Mouse (Mus musculus) erythroblast, embryonic 14.5 days (primary cell): ENCODE measurements around the gene Tuft1. TPM values are rescaled to one million over a fixed set of nuclear protein-coding genes. Genes with fewer than 3 reads are reported as not detected.
"Not testable (repeated sequence)": the region's sequence is repeated elsewhere in the genome, so short reads cannot be mapped to it uniquely, and the experiment has no call there.

Source experiments
- H3K27me3 ChIP-seq: 2 replicates; pipeline ENCODE4 v1.6.1; 2012; ENCODE audit warnings: inconsistent platforms; ENCODE audit not compliant: control insufficient read depth
- H3K36me3 ChIP-seq: 2 replicates; pipeline ENCODE4 v1.6.1; 2012; ENCODE audit warnings: mild to moderate bottlenecking, inconsistent platforms; ENCODE audit not compliant: control insufficient read depth
- H3K4me1 ChIP-seq: 2 replicates; pipeline ENCODE4 v1.6.1; 2012; ENCODE audit warnings: inconsistent platforms; ENCODE audit not compliant: control insufficient read depth
- H3K4me3 ChIP-seq: replicated peaks from 2 replicates; pipeline ENCODE3; 2012; ENCODE audit warnings: moderate library complexity, mild to moderate bottlenecking, inconsistent platforms
- H3K9me3 ChIP-seq: 2 replicates; pipeline ENCODE4 v1.6.1; 2012; ENCODE audit warnings: low read length, inconsistent platforms, mixed read lengths; ENCODE audit not compliant: control insufficient read depth
- GATA1 ChIP-seq: IDR thresholded peaks from 2 replicates; pipeline ENCODE4 v1.6.1; 2012; ENCODE audit warnings: low read length, inconsistent platforms, mixed read lengths
- TAL1 ChIP-seq: IDR thresholded peaks from 3 replicates; pipeline ENCODE4 v1.6.1; 2012; ENCODE audit warnings: low read length, inconsistent platforms, mixed read lengths
- polyA plus RNA-seq: library from polyadenylated mRNA; stranded (reverse); fragments of >175 nt; gene quantifications from 2 replicates; pipeline ENCODE4 v1.2.3, GENCODE M21; 2012

Tuft1 gene
- polyA plus RNA-seq, 1 experiment = 0.30 TPM

DNA sequence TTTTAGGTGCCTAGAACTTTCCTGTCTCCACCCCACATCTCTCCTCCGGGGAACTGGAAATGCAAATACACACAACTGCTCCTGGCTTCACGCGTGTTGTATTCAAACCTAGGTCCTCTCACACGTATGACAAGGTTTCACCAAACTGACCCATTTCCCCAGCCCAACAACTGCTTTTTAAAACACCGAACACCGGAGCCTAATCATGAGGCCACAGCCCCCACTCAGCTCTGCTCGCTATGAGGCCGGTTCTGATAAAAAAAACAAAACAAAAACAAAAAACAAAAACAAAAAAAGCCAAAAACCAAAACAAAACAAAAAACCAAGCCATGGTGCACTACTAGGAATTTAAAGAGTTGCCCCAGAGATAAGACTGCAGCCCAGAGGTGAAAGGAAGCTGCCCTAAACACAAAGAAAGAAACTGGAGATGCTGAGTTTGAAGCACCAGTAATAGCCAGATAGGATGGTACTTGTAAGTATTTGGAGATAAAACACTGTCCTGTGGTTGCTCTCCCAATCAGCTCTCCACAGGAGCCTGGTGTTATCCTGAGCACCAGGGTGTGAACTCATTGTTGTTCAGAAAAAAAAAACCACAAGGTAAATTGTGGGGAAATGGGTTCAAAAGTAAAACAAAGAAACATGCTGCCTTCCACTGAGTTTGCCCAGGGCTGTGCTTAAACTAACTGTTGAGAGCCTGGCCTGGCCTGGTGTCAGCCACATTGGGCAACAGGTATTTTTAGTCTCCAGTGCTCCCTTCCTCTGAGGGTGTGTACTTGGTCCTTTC, 27.5 kb upstream of the Tuft1 start:
- H3K36me3 ChIP-seq, H3K27me3 ChIP-seq, H3K4me3 ChIP-seq, H3K9me3 ChIP-seq: not testable (repeated sequence)
- H3K4me1 ChIP-seq = peaks cover 57% of the 10 kb centered on the region

DNA sequence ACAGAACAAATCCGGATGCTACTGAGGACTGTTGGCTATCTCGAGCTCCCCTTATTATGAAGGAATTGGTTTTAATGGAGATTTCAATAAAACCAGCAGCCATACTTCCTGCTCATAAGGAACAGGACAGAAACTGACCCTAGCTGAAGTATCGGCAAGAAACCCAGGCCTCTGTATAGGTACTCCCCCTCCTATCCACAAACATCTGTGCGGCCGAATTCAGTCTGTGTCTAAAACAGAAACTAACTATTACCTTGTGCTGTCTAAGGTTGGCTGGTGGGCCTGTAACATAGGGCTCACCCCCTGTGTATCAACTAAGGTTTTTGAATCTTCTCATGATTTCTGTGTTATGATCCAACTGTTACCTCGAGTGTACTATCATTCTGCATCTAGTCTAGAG, 25.0 kb upstream of the Tuft1 start:
- H3K9me3 ChIP-seq = no peaks in the 10 kb centered on the region
- no peak for TF ChIP-seq GATA1
- TF ChIP-seq TAL1 = no peak
- no peaks in the 10 kb centered on the region for H3K36me3 ChIP-seq
- peaks cover 48% of the 10 kb centered on the region for H3K4me1 ChIP-seq
- no peaks in the 10 kb centered on the region for H3K27me3 ChIP-seq
- H3K4me3 ChIP-seq = no peak overlapping the region

- H3K4me3 ChIP-seq = no peak overlapping the region
- no peaks in the 10 kb centered on the region for H3K36me3 ChIP-seq
These were observed 22.1 kb upstream of the Tuft1 start for GRCm38 (mm10) chr3:94680783-94681182.

DNA sequence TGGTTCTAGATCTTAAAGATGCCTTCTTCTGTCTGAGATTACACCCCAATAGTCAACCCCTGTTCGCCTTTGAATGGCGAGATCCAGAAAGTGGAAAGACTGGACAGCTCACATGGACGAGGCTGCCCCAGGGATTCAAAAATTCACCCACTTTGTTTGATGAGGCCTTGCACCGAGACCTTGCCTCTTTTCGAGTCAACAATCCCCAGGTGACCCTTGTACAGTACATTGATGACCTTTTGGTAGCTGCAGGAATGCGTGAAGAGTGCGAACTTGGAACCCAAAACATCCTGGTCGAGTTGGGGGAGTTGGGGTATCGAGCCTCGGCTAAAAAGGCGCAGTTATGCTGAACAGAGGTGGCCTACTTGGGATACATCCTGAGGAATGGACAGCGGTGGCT, 21.4 kb upstream of the Tuft1 start:
- H3K4me3 ChIP-seq, H3K9me3 ChIP-seq, H3K36me3 ChIP-seq, H3K27me3 ChIP-seq: not testable (repeated sequence)
- peaks cover 26% of the 10 kb centered on the region for H3K4me1 ChIP-seq

More at GRCm38 (mm10) chr3:94680783-94681182, 22.1 kb upstream of the Tuft1 start:
- TF ChIP-seq TAL1 = no peak
- no peak for TF ChIP-seq GATA1
- H3K27me3 ChIP-seq = no peaks in the 10 kb centered on the region
- peaks cover 28% of the 10 kb centered on the region for H3K4me1 ChIP-seq
- H3K9me3 ChIP-seq = no peaks in the 10 kb centered on the region

- H3K36me3 ChIP-seq = no peaks in the 10 kb centered on the region
- H3K27me3 ChIP-seq = no peaks in the 10 kb centered on the region
- peaks cover 27% of the 10 kb centered on the region for H3K4me1 ChIP-seq
- H3K9me3 ChIP-seq = no peaks in the 10 kb centered on the region
- TF ChIP-seq GATA1 (no peak), TAL1 (no peak)
- no peak overlapping the region for H3K4me3 ChIP-seq
These were observed 20.7 kb upstream of the Tuft1 start for GRCm38 (mm10) chr3:94679351-94679841.

DNA sequence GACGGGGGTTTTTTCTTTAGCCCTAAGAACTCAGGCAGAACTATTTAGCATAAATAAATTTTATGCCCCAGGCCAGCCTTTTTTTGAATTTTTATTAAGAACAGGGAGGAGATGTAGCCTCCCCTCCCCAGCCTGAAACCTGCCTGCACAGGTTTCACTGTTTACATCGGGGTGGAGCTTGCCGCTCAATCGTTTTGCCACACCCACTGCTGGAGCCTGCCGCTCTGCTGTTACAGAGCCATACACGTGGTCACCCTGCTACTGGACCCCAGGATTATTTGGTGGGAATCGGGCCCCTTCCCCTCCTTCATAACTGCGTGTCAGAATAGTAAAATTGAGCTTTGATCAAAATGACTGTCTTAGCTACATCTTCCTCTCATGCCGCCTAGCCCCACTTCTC, 16.4 kb upstream of the Tuft1 start:
- H3K4me1 ChIP-seq = peaks cover 21% of the 10 kb centered on the region
- not testable (repeated sequence) for H3K27me3 ChIP-seq, H3K9me3 ChIP-seq, H3K4me3 ChIP-seq, H3K36me3 ChIP-seq

DNA sequence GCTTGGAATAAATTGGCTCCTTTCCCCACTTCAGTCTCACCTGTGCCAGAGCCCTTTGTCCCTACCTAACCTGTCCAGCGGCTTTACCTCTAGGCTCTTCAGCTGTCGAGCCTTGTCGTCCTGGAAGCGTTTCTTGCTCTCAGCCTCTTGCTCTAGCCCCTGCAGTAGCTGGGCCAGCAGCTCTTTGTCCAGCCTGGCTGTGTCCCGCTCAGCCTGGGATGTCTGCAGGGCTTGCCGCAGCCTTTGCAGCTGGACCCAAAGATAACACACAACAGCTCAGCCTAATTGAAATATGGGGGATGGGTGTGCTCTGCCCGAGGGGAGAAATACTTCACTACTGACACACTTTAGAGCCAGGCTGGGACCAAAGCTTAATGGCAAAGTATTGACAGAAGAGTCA, 7.2 kb upstream of the Tuft1 start:
- H3K9me3 ChIP-seq, H3K27me3 ChIP-seq, H3K36me3 ChIP-seq: not testable (repeated sequence)
- Histone ChIP-seq H3K4me3 (peak overlapping the region; percentile 46), H3K4me1 (peaks cover 32% of the 10 kb centered on the region)
- TF ChIP-seq TAL1 = peak; percentile 45; the same call in 2 of the 3 replicates

DNA sequence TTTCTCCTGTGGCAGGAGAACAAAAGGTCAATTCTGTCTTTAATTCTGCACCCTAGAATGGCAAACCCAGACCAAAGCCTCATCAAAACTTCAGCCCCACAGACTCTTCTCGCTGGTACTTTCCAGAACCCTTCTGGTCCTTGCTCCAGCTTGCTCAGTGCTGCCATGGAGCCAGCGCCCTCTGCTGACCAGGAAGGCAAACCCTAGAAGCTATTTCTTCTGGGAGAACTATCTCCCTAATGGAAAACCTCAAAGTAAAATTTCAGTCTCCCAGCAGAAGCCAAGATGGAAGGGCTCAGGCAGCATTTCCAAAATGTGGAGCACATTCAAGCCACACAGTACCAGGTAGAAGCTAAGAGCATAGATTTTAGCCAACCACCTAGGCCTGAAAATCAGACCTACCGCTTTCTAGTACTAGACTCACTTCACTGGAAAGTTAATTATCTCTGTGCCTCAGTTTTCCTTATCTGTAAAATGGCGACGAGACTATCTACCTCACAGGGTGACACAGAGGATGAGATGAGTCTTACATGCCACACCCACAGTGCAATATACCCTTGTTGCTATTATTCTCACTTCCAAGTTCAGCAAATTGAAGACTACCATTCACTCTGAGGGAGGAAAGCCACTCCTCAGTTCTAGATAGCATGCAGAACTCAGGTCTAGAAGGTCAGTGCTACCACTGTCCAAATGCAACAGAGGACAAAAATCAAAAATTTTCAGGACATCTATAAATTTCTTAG, 6.6 kb upstream of the Tuft1 start:
- H3K36me3 ChIP-seq, H3K9me3 ChIP-seq, H3K27me3 ChIP-seq: not testable (repeated sequence)
- H3K4me1 ChIP-seq = peaks cover 34% of the 10 kb centered on the region
- H3K4me3 ChIP-seq = peak overlapping the region; percentile 46

DNA sequence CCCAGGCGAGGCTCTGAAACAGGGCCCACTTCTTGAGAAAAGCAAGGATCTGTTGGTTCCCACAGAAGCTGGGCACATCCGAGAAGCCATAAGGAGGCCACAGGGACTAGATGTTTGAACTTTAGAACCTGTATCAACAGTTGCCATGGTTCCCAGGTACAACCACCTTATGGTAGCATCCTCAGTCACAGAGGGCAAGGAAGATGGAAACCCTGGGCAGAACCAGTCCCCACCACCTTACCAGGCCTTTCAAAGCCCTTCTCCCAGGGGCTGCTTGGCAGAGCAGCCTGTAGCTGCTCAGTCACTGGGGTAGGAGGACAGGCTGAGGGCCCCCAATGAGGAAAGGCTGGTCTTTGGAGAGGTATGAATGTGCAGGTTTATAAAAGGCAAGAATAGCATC, 2.2 kb upstream of the Tuft1 start:
- H3K9me3 ChIP-seq, H3K4me3 ChIP-seq: not testable (repeated sequence)

GRCm38 (mm10) chr3:94659142-94659748, 573 bp upstream of the Tuft1 start:
- H3K27me3 ChIP-seq, H3K36me3 ChIP-seq, H3K9me3 ChIP-seq: not testable (repeated sequence)
- Histone ChIP-seq H3K4me3 (peak overlapping the region; percentile 58), H3K4me1 (peaks cover 28% of the 10 kb centered on the region)

More for the DNA sequence above, 2.2 kb upstream of the Tuft1 start:
- not testable (repeated sequence) for H3K36me3 ChIP-seq, H3K27me3 ChIP-seq
- H3K4me1 ChIP-seq = peaks cover 39% of the 10 kb centered on the region

GRCm38 (mm10) chr3:94657852-94658739, 576 bp downstream of the Tuft1 start:
- H3K9me3 ChIP-seq, H3K36me3 ChIP-seq, H3K27me3 ChIP-seq: not testable (repeated sequence)
- H3K4me1 ChIP-seq = peaks cover 22% of the 10 kb centered on the region
- peak overlapping the region; percentile 66 for H3K4me3 ChIP-seq

- H3K27me3 ChIP-seq = not testable (repeated sequence)
These were observed 4.7 kb downstream of the Tuft1 start for GRCm38 (mm10) chr3:94653967-94654366.

More at GRCm38 (mm10) chr3:94653967-94654366, 4.7 kb downstream of the Tuft1 start:
- not testable (repeated sequence) for H3K9me3 ChIP-seq, H3K36me3 ChIP-seq, H3K4me3 ChIP-seq
- peaks cover 27% of the 10 kb centered on the region for H3K4me1 ChIP-seq
